Mouse (Mus musculus): ENCODE measurements around the gene Gm45234.
"Not testable (repeated sequence)": the region's sequence is repeated elsewhere in the genome, so short reads cannot be mapped to it uniquely, and the experiment has no call there.

Gene Gm45234

DNA sequence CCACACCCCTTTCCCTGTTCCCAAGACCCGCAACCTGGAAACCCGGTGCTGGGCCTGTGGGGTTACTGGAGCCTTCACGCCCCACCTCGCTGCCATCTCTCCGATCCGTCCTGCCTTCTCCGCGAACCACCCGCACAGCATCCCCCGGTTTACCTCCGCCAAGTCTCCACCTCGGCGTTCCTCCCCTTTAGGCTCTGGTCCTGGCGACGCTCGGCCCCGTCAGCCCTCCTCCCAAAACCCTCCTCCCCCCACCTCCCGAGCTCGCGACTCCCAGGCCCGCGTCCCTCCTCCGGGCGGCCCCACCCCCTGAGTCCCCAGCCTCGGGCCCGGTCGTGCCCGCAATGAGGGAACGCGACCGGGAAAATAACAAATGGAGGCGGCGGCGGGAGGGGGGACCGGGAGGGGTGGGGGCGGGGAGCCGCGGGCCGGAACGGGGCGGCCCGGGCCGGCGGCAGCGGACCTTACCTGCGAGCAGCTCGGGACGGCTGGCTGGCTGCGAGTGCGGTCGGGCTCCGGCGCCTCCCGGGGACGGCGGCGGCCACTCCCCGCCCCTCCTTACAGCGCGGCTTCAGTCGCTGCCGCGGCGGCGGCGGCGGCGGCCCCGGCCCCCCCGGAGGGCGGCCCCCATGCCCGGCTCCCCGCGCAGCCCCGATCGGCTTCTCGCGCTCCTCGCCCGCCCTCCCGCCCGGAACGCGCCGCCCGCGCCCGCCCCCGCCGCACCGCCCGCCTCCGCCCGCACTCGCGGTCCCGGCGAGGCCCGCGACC, at the start of gene Gm45234, which contains the start of gene Atn1:
Gene Gm45234 (minus strand): TSS at position 191 of the 765 bp plus-strand sequence.
Gene Atn1 (minus strand): TSS at position 694 of the 765 bp plus-strand sequence.
- peak; percentile 59 to 72 for DNase-seq (ENCODE audit: low spot score in 2 of 2)

DNA sequence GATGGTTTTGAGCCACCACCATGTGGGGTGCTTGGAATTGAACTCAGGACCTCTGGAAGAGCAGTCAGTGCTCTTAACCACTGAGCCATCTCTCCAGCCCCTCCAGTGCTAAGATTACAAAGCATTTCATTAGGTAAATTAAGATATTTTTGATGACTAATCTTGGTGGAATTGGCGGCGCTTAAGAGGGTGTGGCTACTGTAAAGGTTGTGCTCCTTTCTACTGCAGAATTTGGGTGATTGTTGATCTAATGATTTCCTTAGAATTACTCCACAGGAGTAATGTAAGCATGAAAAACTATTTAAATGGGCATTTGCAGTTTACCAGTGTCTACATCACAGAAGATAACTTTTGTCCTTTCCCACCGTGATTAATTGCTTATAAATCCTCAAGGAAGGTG, 48.5 kb upstream of the Gm45234 start:
- DNase-seq (ENCODE audit: low spot score in 2 of 2): no peak

DNA sequence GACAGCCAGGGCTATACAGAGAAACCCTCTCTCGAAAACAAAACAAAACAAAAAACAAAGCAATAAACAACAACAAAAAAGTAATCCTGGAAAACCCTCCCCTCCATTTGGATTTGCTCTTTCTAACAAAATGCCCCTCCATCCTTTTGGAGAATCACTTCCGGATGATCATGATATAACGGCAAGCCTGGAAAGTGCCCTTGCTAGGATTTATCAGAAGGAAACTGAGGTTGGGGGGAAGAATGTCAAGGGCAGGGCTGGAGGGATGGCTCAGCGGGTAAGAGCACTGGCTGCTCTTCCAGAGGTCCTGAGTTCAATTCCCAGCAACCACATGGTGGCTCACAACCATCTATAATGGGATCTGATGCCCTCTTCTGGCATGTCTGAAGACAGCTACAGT, 47.9 kb upstream of the Gm45234 start:
- not testable (repeated sequence) for DNase-seq (ENCODE audit: low spot score in 2 of 2)

DNA sequence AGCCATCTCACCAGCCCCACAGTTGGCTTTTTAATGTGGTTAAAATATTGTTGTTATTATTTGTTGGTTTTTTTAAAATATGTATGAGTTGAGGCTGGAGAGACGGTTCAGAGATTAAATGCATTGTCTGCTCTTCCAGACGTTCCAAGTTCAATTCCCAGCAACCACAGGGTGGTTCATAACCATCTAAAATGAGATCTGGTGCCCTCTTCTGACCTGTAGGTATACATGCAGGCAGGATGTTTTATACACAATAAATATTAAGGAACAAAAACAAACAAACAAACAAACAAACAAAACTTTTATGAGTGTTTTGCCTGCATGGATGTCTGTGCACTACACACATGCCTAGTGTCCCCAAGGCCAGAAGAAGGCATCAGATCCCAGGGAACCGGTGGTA, 47.2 kb upstream of the Gm45234 start:
- DNase-seq (ENCODE audit: low spot score in 2 of 2): no peak

DNA sequence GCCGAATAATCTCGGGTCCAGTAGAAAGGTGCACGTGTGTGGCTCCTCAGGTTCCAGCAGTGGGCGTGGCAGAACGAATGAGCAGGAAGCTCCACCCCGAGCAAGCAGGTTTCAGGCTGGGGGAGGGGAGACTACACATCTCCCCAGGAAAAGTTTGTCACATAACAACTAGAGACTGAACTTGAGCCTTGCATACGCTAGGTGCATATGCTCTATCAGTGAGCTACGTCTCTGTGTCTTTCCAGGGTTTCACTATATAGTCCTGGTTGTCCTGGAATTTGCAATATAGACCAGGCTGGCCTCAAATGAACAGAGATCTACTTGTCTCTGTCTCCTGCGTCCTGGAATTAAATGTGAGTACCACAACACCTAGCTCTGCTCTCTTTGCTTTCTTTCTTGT, 46.6 kb upstream of the Gm45234 start:
- DNase-seq (ENCODE audit: low spot score in 2 of 2): not testable (repeated sequence)

DNA sequence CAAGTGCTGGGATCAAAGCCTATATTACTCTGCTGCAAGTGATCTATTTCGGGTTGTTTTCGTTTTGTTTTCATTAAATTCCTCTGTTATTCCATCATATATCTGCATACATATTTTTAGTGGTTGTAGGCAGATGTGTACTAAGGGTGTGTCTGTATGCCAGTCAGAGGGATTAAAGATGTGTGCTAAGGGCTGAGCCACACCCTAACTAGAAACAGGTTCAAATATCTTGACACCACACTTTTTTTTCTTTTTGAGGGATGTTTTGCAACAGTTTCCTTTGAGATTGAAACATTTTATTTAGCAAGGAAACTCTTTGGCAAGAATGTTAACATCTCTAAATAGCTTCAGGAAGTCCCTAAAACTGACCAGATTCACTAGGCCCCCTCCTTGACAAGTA, 40.4 kb upstream of the Gm45234 start:
- no peak for DNase-seq (ENCODE audit: low spot score in 2 of 2)

GRCm38 (mm10) chr6:124795781-124796180, 40.0 kb upstream of the Gm45234 start:
- no peak for DNase-seq (ENCODE audit: low spot score in 2 of 2)

DNA sequence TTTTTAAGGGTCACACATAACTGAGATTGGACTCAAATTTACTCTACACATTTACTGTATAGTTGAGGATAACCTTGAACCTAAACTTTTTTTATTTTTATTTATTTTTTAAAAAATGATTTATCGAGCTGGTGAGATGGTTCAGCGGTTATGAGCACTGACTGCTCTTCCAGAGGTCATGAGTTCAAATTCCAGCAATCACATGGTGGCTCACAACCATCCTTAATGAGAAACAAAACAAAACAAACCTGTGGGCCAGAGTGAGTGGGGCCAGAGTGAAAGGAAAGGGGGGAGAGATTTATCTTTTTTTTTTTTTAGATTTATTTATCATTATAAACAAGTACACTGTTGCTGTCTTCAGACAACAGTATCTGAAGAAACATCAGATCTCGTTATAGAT, 36.1 kb upstream of the Gm45234 start:
- no peak for DNase-seq (ENCODE audit: low spot score in 2 of 2)

- no peak for DNase-seq (ENCODE audit: low spot score in 2 of 2)
These were observed 34.3 kb upstream of the Gm45234 start for GRCm38 (mm10) chr6:124790121-124790520.

DNA sequence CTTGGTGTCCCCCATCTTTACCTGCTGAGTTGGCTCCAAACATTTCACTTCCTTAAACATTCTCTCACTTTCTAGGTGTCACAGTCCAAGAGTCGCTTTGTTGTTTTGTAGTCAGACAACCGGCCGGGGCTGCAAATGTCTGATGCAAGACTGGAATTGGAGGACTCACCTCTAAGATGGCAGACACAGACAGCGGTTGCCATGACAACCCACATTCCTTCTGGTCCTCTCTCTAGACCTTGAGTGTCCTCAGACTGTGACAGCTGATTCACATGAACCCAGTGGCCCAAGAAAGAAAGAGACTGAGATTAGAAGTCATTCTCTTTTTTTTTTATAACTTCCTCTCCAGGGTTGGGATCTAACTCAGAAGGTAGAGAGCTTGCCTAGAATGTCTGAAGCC, 33.7 kb upstream of the Gm45234 start:
- no peak for DNase-seq (ENCODE audit: low spot score in 2 of 2)

- DNase-seq (ENCODE audit: low spot score in 2 of 2): no peak
These were observed 31.9 kb upstream of the Gm45234 start for GRCm38 (mm10) chr6:124787722-124788121.

DNA sequence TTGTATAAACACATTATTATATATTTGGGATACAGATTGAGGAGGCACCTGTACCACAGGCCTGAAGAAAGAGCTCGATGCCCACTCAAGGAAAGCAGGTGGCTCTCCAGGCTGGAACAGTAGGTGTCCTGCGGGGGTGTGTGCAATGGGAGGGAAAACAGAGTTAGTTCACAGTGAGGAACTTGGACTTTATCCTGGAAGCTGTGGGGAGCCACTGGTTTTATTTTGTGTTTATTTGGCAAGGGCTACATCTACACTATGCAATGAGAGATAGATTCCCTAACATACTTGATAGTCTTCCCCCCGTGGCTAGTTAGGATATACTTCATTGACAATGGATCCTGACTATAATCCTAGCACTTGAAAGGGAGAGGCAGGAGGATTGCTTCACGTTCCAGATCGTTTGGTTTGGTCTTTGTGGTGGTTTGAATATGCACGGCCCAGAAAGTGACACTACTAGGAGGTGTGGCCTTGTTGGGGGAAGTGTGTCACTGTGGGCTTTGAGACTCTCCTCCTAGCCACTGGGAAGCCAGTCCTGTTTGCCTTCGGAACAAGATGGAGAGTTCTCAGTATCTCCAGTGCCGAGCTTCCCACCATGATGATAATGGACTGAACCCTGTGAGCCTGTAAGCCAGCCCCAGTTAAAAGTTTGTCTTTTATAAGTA, 31.1 kb upstream of the Gm45234 start:
- no peak for DNase-seq (ENCODE audit: low spot score in 2 of 2)

DNA sequence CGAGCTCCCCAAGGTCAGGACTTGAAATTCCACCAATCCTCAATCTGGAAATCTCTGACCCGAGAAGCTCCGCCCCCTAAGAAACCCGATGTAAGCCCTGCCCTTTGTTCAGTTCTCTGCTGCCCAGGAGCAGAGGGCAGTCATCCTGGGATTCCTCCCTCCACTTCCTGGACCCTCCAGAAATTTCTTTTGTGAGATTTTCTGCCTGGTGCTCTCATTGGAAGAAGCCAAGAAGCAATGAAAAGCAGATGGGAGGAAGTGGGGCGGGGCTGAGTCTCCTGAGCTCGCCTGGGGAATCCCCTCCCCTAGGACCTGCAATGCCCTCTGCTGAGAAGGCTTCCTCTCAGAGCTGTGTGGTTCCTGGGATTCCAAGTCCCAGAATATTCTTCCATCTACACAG, 26.6 kb upstream of the Gm45234 start:
- DNase-seq (ENCODE audit: low spot score in 2 of 2): no peak

GRCm38 (mm10) chr6:124780917-124781316, 25.1 kb upstream of the Gm45234 start:
- no peak for DNase-seq (ENCODE audit: low spot score in 2 of 2)

DNA sequence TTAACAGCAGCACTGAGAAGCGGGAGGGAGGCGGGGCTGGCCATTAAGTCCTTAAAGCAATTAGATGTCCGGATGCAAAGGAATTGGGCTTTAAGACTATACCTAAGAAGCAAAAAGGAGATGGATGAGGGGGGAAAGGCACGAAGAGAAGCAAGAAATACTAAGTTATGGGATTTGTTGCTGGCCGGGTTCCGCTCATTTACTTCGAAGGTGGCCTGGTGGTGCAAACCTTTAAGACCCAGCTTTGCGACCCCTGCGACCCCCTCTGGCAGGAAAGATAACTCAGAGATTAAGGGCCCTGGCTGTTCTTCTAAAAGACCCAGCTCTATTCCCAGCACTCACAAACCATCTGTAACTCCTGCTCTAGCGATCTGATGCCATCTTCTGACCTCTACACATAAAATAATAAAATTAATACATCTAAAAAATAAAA, 24.2 kb upstream of the Gm45234 start:
- DNase-seq (ENCODE audit: low spot score in 2 of 2): no peak

DNA sequence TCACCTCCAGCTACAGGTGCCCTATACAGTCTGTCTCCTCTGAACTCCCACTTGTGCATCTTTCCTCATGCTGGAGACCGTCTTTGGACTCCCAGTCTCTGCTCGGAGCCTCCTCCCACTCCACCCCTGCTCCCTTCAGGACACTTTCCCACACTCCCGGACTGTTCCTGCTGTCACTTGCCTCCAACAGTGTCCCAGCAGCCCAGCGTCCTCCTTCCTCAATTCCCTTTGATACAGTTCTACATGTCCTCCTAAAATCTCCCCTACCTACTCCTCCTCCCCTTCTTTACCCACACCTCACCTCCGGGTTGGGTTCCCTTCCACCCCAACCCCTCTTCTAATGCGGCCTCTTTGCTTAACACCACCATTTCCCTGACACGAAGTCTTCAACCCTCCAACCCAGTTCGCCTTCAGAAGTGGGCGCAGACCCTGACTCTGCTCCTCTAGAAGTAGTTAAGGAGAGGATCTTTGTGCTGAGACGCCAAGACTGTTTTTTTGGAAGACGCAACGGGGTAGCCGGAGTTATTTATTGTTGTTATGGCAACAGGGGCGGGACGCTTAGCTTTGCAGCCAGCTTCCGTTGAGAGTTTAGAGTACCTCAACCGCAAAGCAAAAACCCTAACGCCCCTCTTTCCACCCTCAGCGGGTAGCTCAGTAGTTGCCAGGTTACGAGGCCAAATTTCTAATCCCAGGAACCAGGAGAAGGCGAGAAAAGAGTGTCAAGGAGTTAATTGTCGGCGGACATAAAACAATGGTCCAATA, 23.6 kb upstream of the Gm45234 start, which contains the start of gene Lrrc23:
Gene Lrrc23 (minus strand): TSS at position 506 of the 762 bp plus-strand sequence.
- DNase-seq (ENCODE audit: low spot score in 2 of 2): no peak

GRCm38 (mm10) chr6:124770511-124770910, 14.7 kb upstream of the Gm45234 start:
- DNase-seq (ENCODE audit: low spot score in 2 of 2): no peak

DNA sequence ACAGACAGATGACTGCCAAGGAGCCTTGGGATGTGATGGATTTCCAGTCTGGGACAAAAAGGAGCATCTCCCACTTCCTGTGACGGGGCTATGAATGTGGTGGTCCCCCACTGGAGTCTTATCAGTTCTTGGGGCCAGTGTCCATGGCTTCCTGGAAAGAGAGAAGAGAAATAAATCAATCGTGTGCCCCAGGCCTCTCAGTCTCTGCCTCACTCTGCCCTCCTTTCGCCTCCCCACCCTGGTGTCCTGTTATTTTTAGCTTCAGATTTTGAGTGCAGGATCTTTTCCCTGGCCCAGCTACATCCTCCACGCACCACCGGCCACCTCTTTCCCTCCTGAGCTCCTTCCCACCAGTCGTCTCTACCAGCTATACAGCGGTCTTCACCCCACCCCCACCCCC, 14.2 kb upstream of the Gm45234 start:
- DNase-seq (ENCODE audit: low spot score in 2 of 2): no peak

GRCm38 (mm10) chr6:124769101-124769765, 13.4 kb upstream of the Gm45234 start, which contains the start of gene Eno2:
Gene Eno2 (minus strand): TSS chr6:124769673.
- DNase-seq (ENCODE audit: low spot score in 2 of 2): no peak

DNA sequence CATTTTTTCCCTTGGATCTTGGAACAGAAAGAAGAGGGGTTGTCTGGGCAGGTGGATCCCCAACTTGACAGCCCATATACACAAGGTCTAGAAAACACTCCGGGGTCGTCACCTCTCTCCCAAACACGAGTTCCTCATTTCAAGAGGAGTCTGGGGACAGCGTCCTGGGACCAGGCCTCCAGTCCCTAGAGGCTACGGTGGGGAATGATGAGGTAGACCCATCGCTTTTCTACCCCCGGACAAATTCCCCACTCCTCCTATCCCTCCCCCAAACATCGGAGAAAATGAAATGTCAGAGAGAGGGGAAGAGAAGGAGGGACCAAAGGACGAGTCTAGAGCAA, 12.9 kb upstream of the Gm45234 start:
- DNase-seq (ENCODE audit: low spot score in 2 of 2): no peak

DNA sequence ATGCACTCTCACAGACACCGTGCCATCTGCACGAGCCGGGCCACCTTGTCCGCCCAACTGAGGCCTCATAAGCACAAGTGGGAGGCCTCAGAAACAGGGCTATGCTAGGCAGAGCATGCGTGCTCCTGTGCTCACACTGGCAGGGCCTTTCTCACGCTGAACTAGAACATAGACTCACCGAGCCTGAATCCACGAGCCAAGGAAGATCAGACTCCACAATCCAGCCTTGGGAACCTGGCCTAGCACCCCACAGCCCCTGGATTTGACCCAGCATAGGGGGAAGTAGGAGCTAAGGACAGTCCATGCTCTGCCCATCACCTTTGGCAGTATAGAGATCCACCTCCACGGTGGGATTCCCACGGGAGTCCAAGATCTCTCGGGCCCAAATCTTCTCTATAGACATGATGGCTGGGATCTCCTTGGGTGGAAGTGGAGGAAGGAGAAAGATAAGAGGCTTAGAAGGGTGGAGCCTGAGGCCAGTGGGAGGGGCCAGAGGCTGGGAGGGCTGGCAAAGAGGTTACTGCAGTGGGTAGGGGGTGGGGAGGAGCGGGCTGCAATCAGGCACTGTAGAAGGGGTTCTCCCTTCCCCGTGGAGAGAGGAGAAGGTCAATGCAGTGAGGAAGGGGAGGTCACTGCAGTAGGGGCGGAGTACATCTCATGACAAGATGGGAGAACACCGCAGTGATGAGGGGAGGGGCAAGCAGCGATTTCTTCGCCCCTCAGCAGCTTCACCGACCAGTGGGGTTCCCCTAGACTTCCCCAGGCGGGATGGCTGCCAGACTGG, 12.3 kb upstream of the Gm45234 start:
- DNase-seq (ENCODE audit: low spot score in 2 of 2): no peak

All from urinary bladder, adult 18-20 months (tissue).